Mouse (Mus musculus) stomach, embryonic 16.5 days (tissue): ENCODE measurements around the gene Fbxl8. TPM values are rescaled to one million over a fixed set of nuclear protein-coding genes. Genes with fewer than 3 reads are reported as not detected.

ENCODE experiments used
- ATAC-seq: fragments of 200-750 bp; cut with Nextera tagmentation; 2 replicates; pipeline ENCODE4 v1.8.0; 2017; ENCODE audit warnings: moderate number of reproducible peaks, moderate TSS enrichment; ENCODE audit not compliant: insufficient read depth, low FRiP score
- H3K27ac ChIP-seq: fragments of 300-500 bp; sonication (generic); 2 replicates; pipeline ENCODE4 v1.5.1; 2014; ENCODE audit warnings: low read length
- H3K27me3 ChIP-seq: fragments of 300-500 bp; sonication (generic); 2 replicates; pipeline ENCODE4 v1.6.1; 2014; ENCODE audit warnings: low read length, control low read depth, mixed read lengths; ENCODE audit not compliant: control insufficient read depth, insufficient read depth
- H3K36me3 ChIP-seq: fragments of 300-500 bp; sonication (generic); 2 replicates; pipeline ENCODE4 v1.6.1; 2014; ENCODE audit warnings: low read length; ENCODE audit not compliant: control insufficient read depth, insufficient read depth
- H3K4me1 ChIP-seq: fragments of 300-500 bp; sonication (generic); 2 replicates; pipeline ENCODE4 v1.6.1; 2014; ENCODE audit warnings: low read length, control low read depth, mixed read lengths; ENCODE audit not compliant: control insufficient read depth, insufficient read depth
- H3K4me2 ChIP-seq: fragments of 300-500 bp; sonication (generic); 2 replicates; pipeline ENCODE4 v1.6.1; 2014; ENCODE audit warnings: low read depth, low read length, mixed read lengths
- H3K4me3 ChIP-seq: fragments of 300-500 bp; sonication (generic); replicated peaks from 2 replicates; pipeline ENCODE4 v1.5.1; 2014; ENCODE audit warnings: mild to moderate bottlenecking, low read length
- H3K9ac ChIP-seq: fragments of 300-500 bp; sonication (generic); 2 replicates; pipeline ENCODE4 v1.6.1; 2014; ENCODE audit warnings: low read length
- H3K9me3 ChIP-seq: fragments of 300-500 bp; sonication (generic); replicated peaks from 2 replicates; pipeline ENCODE4 v1.6.1; 2016; ENCODE audit warnings: low read length, control low read depth; ENCODE audit not compliant: control insufficient read depth
- WGBS: fragments of 180-500 bp; shearing (Covaris S2); extraction: QIAGEN DNeasy Blood & Tissue Kit; methylation state at CpG from one replicate; pipeline ENCODE4 v1.1.7; 2014; 5-methylcytosine and 5-hydroxymethylcytosine counted together
- microRNA counts: library from miRNA; unstranded; fragments of <30 nt; microRNA quantifications from one replicate; lab custom pipeline; 2016
- microRNA-seq: library from miRNA; unstranded; fragments of <30 nt; microRNA quantifications from one replicate; pipeline ENCODE4, GENCODE M21; 2016
- polyA plus RNA-seq: library from polyadenylated mRNA; unstranded; fragments of >200 nt; fragmentation: Nextera tagmentation; extraction: Ambion mirVana; gene quantifications from 2 replicates; pipeline ENCODE4 v1.2.1, GENCODE M21; 2015

Gene Fbxl8
- polyA plus RNA-seq, 1 experiment from 2014 or later = 3.4 TPM

DNA sequence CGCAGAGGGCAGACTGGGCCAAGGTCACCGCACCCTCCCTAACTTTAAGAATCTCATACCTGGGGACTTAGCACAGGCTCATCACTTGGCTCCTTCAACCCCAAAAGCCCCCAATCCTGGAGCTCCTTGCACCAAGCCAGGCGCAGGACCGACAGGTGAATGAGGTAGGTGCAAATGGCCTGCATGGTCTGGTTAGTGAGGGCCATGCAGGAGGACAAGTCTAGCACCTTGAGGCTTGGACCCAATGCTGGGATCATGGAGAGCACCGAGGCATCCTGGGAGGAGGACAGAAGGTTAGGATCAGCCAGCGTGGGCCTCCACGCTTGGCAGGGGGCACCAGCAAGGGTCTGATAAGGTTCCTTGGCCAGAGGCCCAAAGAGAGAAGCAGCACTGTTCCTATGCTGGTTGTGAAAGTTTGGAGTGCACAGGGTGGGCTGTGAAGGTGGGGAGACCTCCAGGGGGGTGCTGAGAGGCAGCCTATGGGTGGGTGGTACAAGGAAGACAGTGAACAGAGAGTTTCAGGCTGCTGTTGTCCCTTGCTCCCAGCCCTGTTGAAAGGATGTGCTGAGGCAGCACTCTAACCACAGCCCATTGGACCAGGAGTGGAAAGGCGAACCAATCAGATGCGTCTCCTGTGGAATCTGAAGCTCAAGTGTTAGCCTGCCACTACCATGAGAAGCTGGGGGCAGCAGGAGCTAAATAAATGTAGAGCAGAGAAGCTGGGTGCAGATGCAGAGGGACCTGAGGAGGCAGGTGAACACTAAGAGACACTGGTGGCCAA, 49.4 kb downstream of the Fbxl8 start:
- WGBS = 76% methylated on average over 9 of the region's 9 CpGs
- Histone ChIP-seq H3K27me3 (no peaks in the 10 kb centered on the region), H3K4me2 (no peak overlapping the region), H3K36me3 (peaks cover 5% of the 10 kb centered on the region; the same call in 1 of the 2 replicates), H3K4me1 (no peaks in the 10 kb centered on the region), H3K9me3 (no peaks in the 10 kb centered on the region), H3K4me3 (no peak overlapping the region), H3K27ac (no peak overlapping the region), H3K9ac (no peak overlapping the region)
- no peak for ATAC-seq

DNA sequence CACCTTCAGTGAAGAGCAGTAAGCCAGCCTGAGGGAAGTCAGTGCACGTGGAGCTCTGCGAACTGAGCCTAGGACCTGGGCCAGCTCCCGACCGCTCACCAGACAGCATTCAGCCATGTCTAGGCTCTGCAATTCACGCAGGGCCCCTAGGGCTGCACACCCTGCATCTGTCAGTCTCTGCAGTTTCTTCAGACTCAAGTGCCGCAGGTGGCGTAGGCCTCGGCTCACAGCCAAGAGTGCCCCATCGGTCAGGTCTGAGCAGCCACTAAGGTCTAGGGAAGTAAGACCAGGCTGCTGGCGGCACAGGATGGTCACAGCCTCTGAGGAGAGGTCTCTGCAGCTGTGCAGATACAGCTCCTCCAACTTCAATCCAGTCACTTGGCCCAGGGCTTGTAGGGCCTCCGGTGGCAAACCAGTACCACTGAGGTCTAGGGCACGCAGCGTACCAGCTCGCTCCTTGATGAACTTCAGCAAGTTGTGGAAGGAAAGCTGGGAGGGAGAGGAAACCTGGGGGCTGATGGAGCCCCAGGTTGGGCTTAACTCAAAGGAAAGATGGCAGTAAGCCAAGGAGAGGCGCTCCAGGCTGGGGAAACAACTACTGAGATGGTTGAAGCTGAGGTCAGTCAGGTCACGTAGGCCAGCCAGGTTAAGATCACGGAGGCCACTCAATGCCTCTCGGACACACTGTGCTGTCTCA, 50.8 kb downstream of the Fbxl8 start:
- H3K36me3 ChIP-seq = 0 out of 2 replicates have a peak, but pooled peaks cover 5% of the 10 kb centered on the region
- H3K4me1 ChIP-seq = no peaks in the 10 kb centered on the region
- H3K4me3 ChIP-seq = no peak overlapping the region
- 90% methylated on average over 18 of the region's 18 CpGs for WGBS
- no peak overlapping the region for H3K27ac ChIP-seq
- ATAC-seq = no peak
- no peak overlapping the region for H3K4me2 ChIP-seq
- H3K9me3 ChIP-seq = no peaks in the 10 kb centered on the region
- no peaks in the 10 kb centered on the region for H3K27me3 ChIP-seq
- no peak overlapping the region for H3K9ac ChIP-seq

DNA sequence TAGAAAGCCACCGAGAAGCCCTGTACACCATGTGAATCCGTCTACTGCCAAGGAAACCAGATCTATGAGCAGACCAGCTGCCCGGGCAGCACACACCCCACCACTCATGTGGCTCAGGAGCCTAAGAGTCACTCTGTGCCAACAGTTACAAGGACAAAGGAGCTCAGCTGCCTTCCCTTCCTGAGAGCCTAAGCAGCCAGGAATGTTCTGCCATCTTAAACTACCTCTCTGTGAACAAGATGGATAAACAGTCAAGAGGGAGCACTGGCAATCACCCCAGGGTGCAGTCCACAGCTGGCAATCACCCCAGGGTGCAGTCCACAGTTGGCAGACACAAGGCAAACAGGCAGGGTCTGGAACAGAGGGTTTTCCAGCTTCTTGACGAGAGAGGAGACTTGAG, 53.5 kb downstream of the Fbxl8 start:
- Histone ChIP-seq H3K27me3 (no peaks in the 10 kb centered on the region), H3K4me3 (no peak overlapping the region), H3K9ac (no peak overlapping the region), H3K9me3 (no peaks in the 10 kb centered on the region), H3K4me2 (no peak overlapping the region), H3K27ac (no peak overlapping the region), H3K36me3 (no peaks in the 10 kb centered on the region), H3K4me1 (no peaks in the 10 kb centered on the region)
- 85% methylated on average over 4 of the region's 4 CpGs for WGBS
- no peak for ATAC-seq

DNA sequence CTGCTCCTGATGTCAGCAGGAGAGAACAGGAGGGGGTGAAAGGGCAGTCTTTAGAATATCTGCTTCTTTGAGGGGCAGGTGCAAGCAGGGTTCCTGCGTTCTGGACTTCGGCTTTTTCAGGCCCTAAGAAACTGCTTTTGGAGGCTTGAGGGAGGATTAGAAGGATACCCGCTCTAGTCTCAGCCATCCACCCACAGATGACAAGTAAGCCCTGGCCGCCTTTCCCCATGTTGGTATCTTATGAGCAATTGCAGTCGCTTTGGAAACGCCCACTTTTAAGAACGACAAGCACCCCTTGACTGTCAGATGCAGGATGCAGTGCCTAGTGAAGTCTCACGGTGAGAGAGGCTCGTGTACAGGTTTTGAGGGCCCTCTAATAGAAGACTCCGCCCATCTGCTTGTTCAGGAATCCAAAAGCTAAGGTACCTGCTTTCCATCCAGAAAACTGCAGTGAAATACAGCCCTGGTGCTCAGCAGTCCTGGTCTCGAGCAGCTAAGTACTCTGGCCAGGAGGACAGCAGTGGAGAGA, 54.3 kb downstream of the Fbxl8 start:
- H3K4me3 ChIP-seq = no peak overlapping the region
- H3K4me1 ChIP-seq = no peaks in the 10 kb centered on the region
- no peaks in the 10 kb centered on the region for H3K36me3 ChIP-seq
- ATAC-seq = no peak
- H3K27ac ChIP-seq = no peak overlapping the region
- no peaks in the 10 kb centered on the region for H3K9me3 ChIP-seq
- no peaks in the 10 kb centered on the region for H3K27me3 ChIP-seq
- no peak overlapping the region for H3K9ac ChIP-seq
- WGBS = 82% methylated on average over 11 of the region's 11 CpGs
- H3K4me2 ChIP-seq = no peak overlapping the region

MicroRNAs within 50 kb of the gene (microRNA counts, 519-probe panel; counts per million panel counts)
- 2,476 counts per million, percentile 53 among the panel's probes with 10 or more counts for microRNA mmu-miR-328 (lab: Ali Mortazavi, UCI)

Small RNA genes within 50 kb of the gene (microRNA-seq; reads per million reads assigned to microRNA genes)
- not detected for gene Gm27320
- gene Mir328 = 181 reads per million, percentile 61 among the genes with 10 or more reads in this experiment

Other genes starting within 250 kb of the Fbxl8 start
- gene Ces3a, start 216.0 kb upstream of the Fbxl8 start, polyA plus RNA-seq = not detected in 2 replicates
- not detected in 2 replicates for gene Ces3b, start 180.9 kb upstream of the Fbxl8 start, polyA plus RNA-seq
- gene Ces4a, start 132.8 kb upstream of the Fbxl8 start, polyA plus RNA-seq = not detected in 2 replicates
- gene Cbfb, start 94.0 kb upstream of the Fbxl8 start, polyA plus RNA-seq = 41.8 and 46.1 TPM in 2 replicates
- gene D230025D16Rik, start 39.5 kb upstream of the Fbxl8 start, polyA plus RNA-seq = 29.1 and 30.1 TPM in 2 replicates
- 21.4 and 21.6 TPM in 2 replicates for gene B3gnt9, start 9.5 kb upstream of the Fbxl8 start, polyA plus RNA-seq
- 32.9 and 36.1 TPM in 2 replicates for gene Tradd, start within 50 bp of the Fbxl8 start, polyA plus RNA-seq
- gene Hsf4, start 5.2 kb downstream of the Fbxl8 start, polyA plus RNA-seq = not detected in 2 replicates
- 1.3 and 2.3 TPM in 2 replicates for gene Nol3, start 11.5 kb downstream of the Fbxl8 start, polyA plus RNA-seq
- gene 4931428F04Rik, start 25.2 kb downstream of the Fbxl8 start, polyA plus RNA-seq = 8.0 and 9.2 TPM in 2 replicates
- 8.7 and 11.9 TPM in 2 replicates for gene Exoc3l, start 31.5 kb downstream of the Fbxl8 start, polyA plus RNA-seq
- 72.0 and 74.0 TPM in 2 replicates for gene E2f4, start 33.0 kb downstream of the Fbxl8 start, polyA plus RNA-seq
- 18.9 and 19.4 TPM in 2 replicates for gene Elmo3, start 41.0 kb downstream of the Fbxl8 start, polyA plus RNA-seq
- 2.1 and 2.4 TPM in 2 replicates for gene Lrrc29, start 61.6 kb downstream of the Fbxl8 start, polyA plus RNA-seq
- 124 and 131 TPM in 2 replicates for gene Tmem208, start 61.7 kb downstream of the Fbxl8 start, polyA plus RNA-seq
- 2.2 and 2.5 TPM in 2 replicates for gene Fhod1, start 83.3 kb downstream of the Fbxl8 start, polyA plus RNA-seq
- gene Slc9a5, start 84.2 kb downstream of the Fbxl8 start, polyA plus RNA-seq = 1.5 and 1.7 TPM in 2 replicates
- 0.11 and 0.22 TPM in 2 replicates for gene Plekhg4, start 108.6 kb downstream of the Fbxl8 start, polyA plus RNA-seq
- gene Kctd19, start 148.9 kb downstream of the Fbxl8 start, polyA plus RNA-seq = not detected in 2 replicates
- 0.17 and 0.47 TPM in 2 replicates for gene Lrrc36, start 148.9 kb downstream of the Fbxl8 start, polyA plus RNA-seq
- 70.3 and 79.3 TPM in 2 replicates for gene Tppp3, start 206.9 kb downstream of the Fbxl8 start, polyA plus RNA-seq
- gene Zdhhc1, start 232.3 kb downstream of the Fbxl8 start, polyA plus RNA-seq = 33.8 and 34.6 TPM in 2 replicates